Mouse (Mus musculus) embryo, embryonic 9.5 days (tissue): ENCODE data around the gene Lamtor2.

Experiments used
- DNase-seq: peaks from one replicate; pipeline ENCODE4 v3.0.0-alpha.2; 2017; ENCODE audit errors: extremely low spot score

Gene Lamtor2

DNA sequence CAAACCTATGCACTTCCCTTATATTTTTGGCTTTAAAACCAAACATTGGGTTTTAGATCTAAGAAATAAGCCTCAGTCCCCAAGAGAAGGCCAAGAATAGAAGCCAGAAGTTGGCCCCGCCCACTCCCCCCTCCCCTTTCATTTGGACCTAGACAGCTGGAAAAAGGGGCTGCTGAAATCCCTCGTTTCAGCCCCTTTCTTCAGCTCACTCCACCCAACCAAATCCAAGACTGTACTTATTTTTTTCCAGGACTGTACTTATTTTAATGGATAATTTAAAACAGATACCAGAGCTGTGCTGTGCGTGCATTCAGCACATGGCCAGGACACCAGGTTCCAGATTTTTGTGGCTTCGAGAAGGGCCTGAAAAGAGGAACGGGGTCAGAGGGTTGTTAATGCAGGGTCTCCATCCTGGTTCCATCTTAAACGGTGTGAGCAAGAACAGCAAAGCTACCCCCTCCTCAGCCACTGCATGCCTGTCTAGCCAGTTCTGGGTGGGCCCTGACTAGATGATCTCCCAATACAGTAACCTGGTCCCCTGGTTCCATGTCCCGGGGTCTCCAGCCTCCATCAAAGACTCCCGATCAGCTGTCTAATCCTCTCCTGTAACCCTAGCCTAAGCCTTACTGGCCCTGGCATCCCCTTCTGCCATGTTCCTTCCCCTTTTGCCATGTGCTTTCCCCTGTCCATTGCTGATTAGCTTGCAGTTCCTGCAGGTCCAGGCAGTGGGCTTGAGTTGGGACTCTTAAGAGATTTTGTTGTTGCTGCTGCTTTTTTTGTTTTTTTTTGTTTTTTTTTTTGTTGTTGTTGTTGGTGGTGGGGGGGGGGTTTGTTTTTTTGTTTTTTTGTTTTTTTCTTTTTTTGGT, 48.8 kb downstream of the Lamtor2 start:
- no peak for DNase-seq

DNA sequence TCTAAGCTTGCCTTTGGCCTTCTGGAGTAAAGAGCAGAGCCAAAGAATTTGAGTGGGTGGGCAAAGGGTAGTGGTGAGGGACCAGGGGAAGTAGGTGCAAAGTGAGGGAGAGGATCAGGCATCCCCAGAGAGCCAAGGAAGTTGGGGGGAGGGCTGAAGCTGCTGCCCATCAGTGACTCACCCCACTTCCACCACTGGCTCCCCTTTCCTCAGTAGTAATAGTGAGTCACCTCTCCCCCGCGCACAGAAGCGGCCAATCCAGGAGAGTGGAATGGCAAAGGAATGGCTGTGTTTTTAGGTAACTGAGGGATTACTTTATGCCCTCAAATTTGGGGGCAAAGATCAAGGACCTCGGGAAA, 49.4 kb downstream of the Lamtor2 start:
- DNase-seq = no peak

DNA sequence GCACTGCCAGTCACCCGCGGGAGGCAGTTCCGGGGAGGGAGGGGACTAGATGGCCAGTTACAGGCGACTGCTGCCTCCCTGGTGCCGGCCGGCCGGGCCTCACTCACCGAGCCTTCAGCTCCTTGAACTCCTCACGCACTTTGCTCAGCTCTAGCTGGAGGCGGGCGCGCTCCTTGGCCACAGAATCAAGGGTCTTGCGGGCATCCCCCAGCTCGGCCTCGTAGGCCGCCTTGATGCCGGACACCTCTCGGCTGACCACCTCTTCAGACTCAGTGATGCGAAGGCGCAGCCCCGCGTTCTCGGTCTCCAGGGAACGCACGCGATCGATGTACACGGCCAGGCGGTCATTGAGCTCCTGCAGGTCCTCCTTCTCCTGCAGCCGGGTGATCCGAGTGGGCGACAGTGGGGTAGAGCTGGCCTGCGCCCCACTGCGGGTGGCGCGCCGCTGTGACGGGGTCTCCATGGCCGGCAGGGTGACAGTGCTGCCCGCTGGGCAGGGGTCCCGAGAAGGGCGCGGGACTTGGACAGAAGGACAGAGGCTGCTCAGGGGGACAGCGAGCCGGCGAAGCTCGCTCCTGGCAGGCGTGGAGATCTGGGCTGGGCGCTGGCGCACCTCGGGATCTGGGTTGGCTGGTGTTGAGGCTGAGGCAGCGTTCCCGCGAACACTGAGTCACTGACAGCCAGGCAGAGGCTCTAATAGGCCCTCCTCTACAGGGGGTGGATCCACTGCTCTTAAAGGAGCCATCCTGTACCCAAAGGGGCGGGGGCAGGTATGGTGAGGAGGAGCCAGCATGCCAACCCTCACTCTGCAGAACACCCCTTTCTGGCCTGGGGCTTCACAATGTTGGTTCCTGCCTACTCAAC, 50.0 kb downstream of the Lamtor2 start:
- peak; percentile 51 for DNase-seq

DNA sequence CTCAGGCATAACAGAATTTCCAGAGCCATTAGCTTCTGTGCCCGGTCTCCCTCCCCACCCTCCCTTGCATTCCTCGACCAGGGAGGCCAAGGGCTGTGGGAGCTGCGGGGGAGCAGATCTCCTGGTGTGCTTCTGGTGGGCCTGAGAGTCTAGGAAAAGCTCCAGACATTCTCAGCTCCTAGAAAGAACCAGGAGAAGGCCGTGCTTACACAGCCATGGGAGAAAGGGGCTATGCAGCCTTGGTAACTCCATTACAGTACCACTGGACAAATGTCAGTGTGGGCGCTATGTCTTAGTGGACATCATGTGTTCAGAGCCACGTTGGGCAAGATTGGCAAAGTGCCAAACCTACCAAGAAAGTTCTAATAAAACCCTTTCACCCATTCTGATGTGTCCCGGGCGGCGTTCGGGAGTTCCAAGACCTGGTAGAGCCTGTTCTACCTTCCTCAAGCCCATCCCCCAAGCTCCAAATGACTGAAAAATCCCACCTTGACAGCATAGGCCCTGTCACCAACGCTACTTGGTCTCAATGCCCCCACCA, 50.8 kb downstream of the Lamtor2 start:
- no peak for DNase-seq

DNA sequence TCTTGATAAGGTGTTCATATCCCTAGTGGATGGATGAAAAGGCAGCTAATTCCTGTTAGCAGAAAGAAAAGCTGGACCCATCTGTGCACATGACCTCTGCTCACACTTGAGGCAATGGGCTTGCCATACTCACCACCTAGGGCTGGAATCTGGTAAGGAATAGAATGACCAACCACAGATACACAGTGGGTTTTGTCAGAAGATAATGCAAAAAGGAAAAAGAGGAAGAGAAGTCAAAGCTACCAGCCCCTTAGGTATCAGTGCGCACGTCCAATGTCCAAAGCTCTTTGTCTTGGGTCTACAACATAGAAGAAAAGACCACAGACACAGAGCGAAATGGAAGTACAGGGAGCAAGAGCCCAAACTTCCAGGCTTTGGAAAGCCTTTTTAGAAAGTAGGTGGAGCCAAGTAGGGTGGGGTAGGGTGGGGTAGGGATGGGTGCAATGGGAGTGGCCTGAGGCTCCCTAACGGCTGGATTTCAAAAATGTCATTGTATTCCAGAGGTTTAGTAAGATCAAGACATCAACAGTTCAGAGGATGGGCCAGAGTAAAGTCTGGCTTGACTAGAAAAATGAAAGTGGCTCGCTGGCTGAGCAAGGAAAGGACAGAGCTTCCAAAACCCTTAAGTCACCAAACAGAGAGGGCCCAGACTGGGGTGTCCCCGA, 51.4 kb downstream of the Lamtor2 start:
- DNase-seq = no peak

DNA sequence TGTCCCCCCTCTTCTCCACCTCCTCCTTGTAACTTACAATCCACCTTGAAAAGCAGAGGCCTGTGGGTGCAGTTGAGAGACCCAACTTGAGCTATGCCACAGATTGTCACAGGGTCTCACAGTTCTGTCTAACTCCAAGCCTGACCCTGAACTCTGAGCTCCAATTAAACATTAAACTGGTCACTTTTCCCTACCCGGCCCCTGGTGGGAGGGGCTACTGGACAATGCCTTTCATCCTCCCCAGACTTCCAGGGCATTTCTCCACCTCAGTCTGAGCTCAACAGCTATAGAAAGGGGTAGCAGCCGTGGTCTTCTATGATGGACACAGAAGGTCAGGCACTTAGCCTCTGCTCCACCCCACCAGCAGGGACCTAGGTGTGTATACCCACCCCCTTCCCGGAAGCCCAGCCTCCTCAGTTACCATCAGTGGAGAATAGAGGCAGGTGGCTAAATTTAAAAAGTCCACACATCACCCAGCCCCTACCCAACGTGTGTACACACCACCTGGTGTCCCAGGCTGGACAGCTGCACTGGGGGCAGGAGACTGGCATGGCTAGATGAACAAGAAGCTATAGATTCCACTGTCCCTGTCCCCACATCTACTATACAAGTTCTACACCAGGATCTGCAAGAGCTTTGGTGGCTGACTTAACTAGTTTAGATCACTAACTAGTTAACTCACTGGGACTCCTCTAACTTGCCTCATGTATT, 52.1 kb downstream of the Lamtor2 start:
- no peak for DNase-seq

DNA sequence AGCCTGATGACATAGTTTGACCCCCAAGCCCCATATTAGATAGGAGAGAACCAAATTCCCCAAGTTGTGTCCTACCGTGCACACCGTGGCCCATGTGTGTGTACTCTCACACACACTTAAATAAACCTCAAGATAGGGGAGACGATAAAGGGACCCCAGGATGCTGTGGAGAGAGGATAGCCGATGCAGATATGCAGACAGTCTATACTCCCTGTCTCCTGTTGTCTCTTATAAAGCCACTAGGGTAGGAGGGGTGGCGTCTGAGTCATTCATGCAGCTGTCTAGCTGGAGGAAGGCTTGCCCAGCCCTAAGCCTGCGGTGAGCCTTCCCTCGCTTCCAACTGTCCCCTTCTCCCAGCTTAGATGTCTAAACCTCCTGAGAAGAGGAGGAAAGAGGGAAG, 52.8 kb downstream of the Lamtor2 start:
- no peak for DNase-seq
